Mouse (Mus musculus) liver, postnatal 0 days (tissue): ENCODE measurements around the gene Usp37.

Source experiments
- CTCF ChIP-seq: sonication (generic); IDR thresholded peaks from 2 replicates; pipeline ENCODE4 v1.5.1; 2016; ENCODE audit warnings: antibody characterized with exemption, low read depth
- EP300 ChIP-seq: IDR thresholded peaks from 2 replicates; pipeline ENCODE4 v1.6.1; 2016; ENCODE audit warnings: antibody characterized with exemption, low read depth, mild to moderate bottlenecking

GRCm38 (mm10) chr1:74485792-74486191 is 58.3 kb downstream of the Usp37 start:
- no peak for TF ChIP-seq CTCF
- no peak for TF ChIP-seq EP300
